Mouse (Mus musculus) liver, embryonic 11.5 days (tissue): ENCODE data around the gene Rbm33. TPM values are rescaled to one million over a fixed set of nuclear protein-coding genes. Genes with fewer than 3 reads are reported as not detected.

Experiments
- ATAC-seq: fragments of 200-750 bp; cut with Nextera tagmentation; replicated peaks from 2 replicates; pipeline ENCODE4 v1.8.0; 2017; ENCODE audit warnings: moderate number of reproducible peaks, mild to moderate bottlenecking, moderate TSS enrichment, moderate library complexity; ENCODE audit not compliant: low FRiP score
- DNase-seq: peaks from one replicate; pipeline ENCODE4 v3.0.0-alpha.2; 2017; ENCODE audit warnings: low spot score
- H3K27ac ChIP-seq: fragments of 300-500 bp; sonication (generic); 2 replicates; pipeline ENCODE4 v1.5.1; 2014; ENCODE audit warnings: mild to moderate bottlenecking, low read depth, low read length, control low read depth
- H3K27me3 ChIP-seq: fragments of 300-500 bp; sonication (generic); replicated peaks from 2 replicates; pipeline ENCODE4 v1.6.1; 2014; ENCODE audit warnings: low read length, mixed read lengths; ENCODE audit not compliant: control insufficient read depth, insufficient read depth
- H3K36me3 ChIP-seq: fragments of 300-500 bp; sonication (generic); 2 replicates; pipeline ENCODE4 v1.6.1; 2014; ENCODE audit warnings: mild to moderate bottlenecking, low read length, moderate library complexity, mixed read lengths; ENCODE audit not compliant: control insufficient read depth, insufficient read depth
- H3K4me1 ChIP-seq: fragments of 300-500 bp; sonication (generic); replicated peaks from 2 replicates; pipeline ENCODE4 v1.6.1; 2014; ENCODE audit warnings: low read length, mixed read lengths; ENCODE audit not compliant: control insufficient read depth, insufficient read depth
- H3K4me2 ChIP-seq: fragments of 300-500 bp; sonication (generic); 2 replicates; pipeline ENCODE4 v1.6.1; 2014; ENCODE audit warnings: mild to moderate bottlenecking, control low read depth, moderate library complexity
- H3K4me3 ChIP-seq: fragments of 300-500 bp; sonication (generic); 2 replicates; pipeline ENCODE4 v1.5.1; 2014; ENCODE audit warnings: low read depth, low read length, control low read depth
- H3K9ac ChIP-seq: fragments of 300-500 bp; sonication (generic); 2 replicates; pipeline ENCODE4 v1.6.1; 2014; ENCODE audit warnings: low read depth, low read length, control low read depth
- H3K9me3 ChIP-seq: fragments of 300-500 bp; sonication (generic); 2 replicates; pipeline ENCODE4 v1.6.1; 2016; ENCODE audit warnings: low read length, inconsistent platforms, mixed read lengths; ENCODE audit not compliant: control insufficient read depth
- WGBS: fragments of 180-500 bp; shearing (Covaris S2); extraction: QIAGEN DNeasy Blood & Tissue Kit; methylation state at CpG from one replicate; pipeline ENCODE4 v1.1.7; 2014; 5-methylcytosine and 5-hydroxymethylcytosine counted together
- polyA plus RNA-seq: library from polyadenylated mRNA; unstranded; fragments of >200 nt; fragmentation: Nextera tagmentation; extraction: Ambion mirVana; gene quantifications from 2 replicates; pipeline ENCODE4 v1.2.1, GENCODE M21; 2014

Rbm33 gene
- polyA plus RNA-seq, 1 experiment from 2014 or later, result 11.1 TPM

DNA sequence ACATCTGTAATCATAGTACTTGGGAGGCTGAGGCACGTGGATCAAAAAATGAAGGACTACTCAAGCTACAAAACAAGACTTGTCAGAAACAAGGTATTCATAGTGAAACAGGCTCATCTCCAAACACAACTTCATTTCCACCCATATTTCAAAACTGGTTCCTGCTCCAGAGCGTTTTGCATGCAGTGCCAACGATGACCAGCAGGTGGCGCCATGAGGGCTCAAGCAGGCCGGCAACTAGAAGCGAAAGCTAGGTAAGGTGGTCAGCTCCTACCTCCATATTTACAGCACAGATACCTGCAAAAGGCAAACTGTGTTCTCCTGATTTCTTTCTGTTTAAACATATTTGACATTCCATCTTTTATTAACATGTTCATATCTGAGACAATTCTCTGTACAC is 22.9 kb upstream of the Rbm33 start:
- no peaks in the 10 kb centered on the region for H3K9me3 ChIP-seq
- no peaks in the 10 kb centered on the region for H3K36me3 ChIP-seq
- no peak overlapping the region for H3K27ac ChIP-seq
- H3K27me3 ChIP-seq, result no peaks in the 10 kb centered on the region
- no peak overlapping the region for H3K4me3 ChIP-seq
- H3K9ac ChIP-seq, result no peak overlapping the region
- no peak overlapping the region for H3K4me2 ChIP-seq
- H3K4me1 ChIP-seq, result no peaks in the 10 kb centered on the region
- peak; percentile 71 for DNase-seq
- 4% methylated on average over 6 of the region's 6 CpGs for WGBS
- no peak for ATAC-seq

GRCm38 (mm10) chr5:28298161-28298560 is 18.8 kb upstream of the Rbm33 start:
- no peak overlapping the region for H3K27ac ChIP-seq
- H3K36me3 ChIP-seq, result no peaks in the 10 kb centered on the region
- peak; percentile 36; the same call in 1 of the 2 replicates for ATAC-seq
- no peak overlapping the region for H3K9ac ChIP-seq
- 38% methylated on average over 5 of the region's 5 CpGs for WGBS
- H3K4me2 ChIP-seq, result no peak overlapping the region
- no peak for DNase-seq
- H3K4me3 ChIP-seq, result no peak overlapping the region
- no peaks in the 10 kb centered on the region for H3K27me3 ChIP-seq
- no peaks in the 10 kb centered on the region for H3K9me3 ChIP-seq
- H3K4me1 ChIP-seq, result no peaks in the 10 kb centered on the region

DNA sequence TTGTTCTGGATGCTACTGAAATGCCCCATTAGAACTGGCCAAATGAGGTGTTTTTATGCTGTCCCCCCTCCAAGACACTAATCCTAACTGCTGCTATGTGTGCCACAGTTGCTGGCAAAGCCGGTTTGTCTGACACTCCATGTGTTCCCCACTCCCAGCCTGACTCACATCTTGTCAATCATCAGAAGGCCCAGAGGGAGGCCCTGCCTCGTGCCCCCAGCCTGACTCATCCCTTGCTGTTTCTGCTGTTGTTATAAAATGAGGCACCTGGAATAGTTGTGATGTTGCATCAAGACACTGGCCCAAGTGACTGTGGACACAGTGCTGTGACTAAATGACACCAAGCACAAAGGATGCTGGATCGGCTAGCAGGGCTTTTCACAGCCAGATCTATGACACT is 18.2 kb upstream of the Rbm33 start:
- peak; percentile 21 for DNase-seq

GRCm38 (mm10) chr5:28299346-28299745 is 17.6 kb upstream of the Rbm33 start:
- Histone ChIP-seq H3K4me1 (no peaks in the 10 kb centered on the region), H3K36me3 (no peaks in the 10 kb centered on the region), H3K27me3 (no peaks in the 10 kb centered on the region), H3K9ac (no peak overlapping the region), H3K4me3 (no peak overlapping the region), H3K27ac (no peak overlapping the region), H3K9me3 (no peaks in the 10 kb centered on the region), H3K4me2 (no peak overlapping the region)
- DNase-seq (peak; percentile 25), ATAC-seq (no peak)
- WGBS, result 77% methylated on average over 6 of the region's 6 CpGs

More for the DNA sequence above, 18.2 kb upstream of the Rbm33 start:
- no peaks in the 10 kb centered on the region for H3K27me3 ChIP-seq
- WGBS, result 58% methylated on average over 3 of the region's 3 CpGs
- no peak overlapping the region for H3K4me3 ChIP-seq
- no peaks in the 10 kb centered on the region for H3K36me3 ChIP-seq
- H3K4me2 ChIP-seq, result no peak overlapping the region
- ATAC-seq, result no peak
- H3K9ac ChIP-seq, result no peak overlapping the region
- H3K27ac ChIP-seq, result no peak overlapping the region
- no peaks in the 10 kb centered on the region for H3K9me3 ChIP-seq
- H3K4me1 ChIP-seq, result no peaks in the 10 kb centered on the region

DNA sequence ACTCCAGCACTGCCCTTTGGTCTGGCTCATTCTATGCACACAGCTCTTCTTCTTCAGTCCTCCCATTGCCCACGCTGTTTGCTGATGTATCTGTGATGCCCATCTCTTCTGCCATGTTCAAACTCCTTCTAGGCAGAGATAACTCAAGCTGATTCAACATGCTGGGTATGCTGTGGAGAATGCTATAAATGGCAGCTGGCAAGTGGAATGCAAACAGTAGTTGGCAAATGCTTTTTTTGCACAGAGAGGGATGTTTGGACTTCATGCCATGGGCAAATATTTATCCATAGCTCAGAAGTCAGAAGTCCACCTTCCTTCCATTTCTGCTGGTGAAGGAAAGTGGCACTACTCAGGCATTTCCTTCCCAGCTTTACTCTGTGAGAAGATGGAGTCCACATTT is 14.2 kb upstream of the Rbm33 start:
- no peaks in the 10 kb centered on the region for H3K27me3 ChIP-seq
- ATAC-seq (no peak), DNase-seq (no peak)
- no peaks in the 10 kb centered on the region for H3K36me3 ChIP-seq
- no peak overlapping the region for H3K27ac ChIP-seq
- no peaks in the 10 kb centered on the region for H3K9me3 ChIP-seq
- H3K4me2 ChIP-seq, result no peak overlapping the region
- WGBS, result 62% methylated on average over 1 of the region's 1 CpGs
- H3K4me3 ChIP-seq, result no peak overlapping the region
- H3K9ac ChIP-seq, result no peak overlapping the region
- H3K4me1 ChIP-seq, result no peaks in the 10 kb centered on the region

- ATAC-seq (no peak), DNase-seq (no peak)
- no peak overlapping the region for H3K4me2 ChIP-seq
- no peaks in the 10 kb centered on the region for H3K4me1 ChIP-seq
- H3K9me3 ChIP-seq, result no peaks in the 10 kb centered on the region
- no peaks in the 10 kb centered on the region for H3K27me3 ChIP-seq
- H3K9ac ChIP-seq, result no peak overlapping the region
- H3K4me3 ChIP-seq, result no peak overlapping the region
- no peaks in the 10 kb centered on the region for H3K36me3 ChIP-seq
- no peak overlapping the region for H3K27ac ChIP-seq
Measured at GRCm38 (mm10) chr5:28304551-28304950, 12.4 kb upstream of the Rbm33 start.

- Histone ChIP-seq H3K4me1 (peaks cover 15% of the 10 kb centered on the region), H3K27ac (no peak overlapping the region), H3K9me3 (no peaks in the 10 kb centered on the region), H3K4me2 (no peak overlapping the region), H3K27me3 (no peaks in the 10 kb centered on the region), H3K36me3 (no peaks in the 10 kb centered on the region), H3K9ac (no peak overlapping the region), H3K4me3 (no peak overlapping the region)
- DNase-seq (no peak), ATAC-seq (no peak)
- WGBS, result 39% methylated on average over 8 of the region's 8 CpGs
Measured at GRCm38 (mm10) chr5:28315526-28315925, 1.4 kb upstream of the Rbm33 start.

GRCm38 (mm10) chr5:28316151-28316721 is 685 bp upstream of the Rbm33 start:
- Histone ChIP-seq H3K36me3 (no peaks in the 10 kb centered on the region), H3K27me3 (no peaks in the 10 kb centered on the region), H3K4me3 (peak overlapping the region; percentile 98), H3K27ac (peak overlapping the region; percentile 99), H3K4me1 (peaks cover 15% of the 10 kb centered on the region), H3K9ac (peak overlapping the region; percentile 100), H3K9me3 (no peaks in the 10 kb centered on the region), H3K4me2 (peak overlapping the region; percentile 83)
- 1% methylated on average over 14 of the region's 14 CpGs for WGBS
- ATAC-seq (peak; percentile 53), DNase-seq (no peak)

DNA sequence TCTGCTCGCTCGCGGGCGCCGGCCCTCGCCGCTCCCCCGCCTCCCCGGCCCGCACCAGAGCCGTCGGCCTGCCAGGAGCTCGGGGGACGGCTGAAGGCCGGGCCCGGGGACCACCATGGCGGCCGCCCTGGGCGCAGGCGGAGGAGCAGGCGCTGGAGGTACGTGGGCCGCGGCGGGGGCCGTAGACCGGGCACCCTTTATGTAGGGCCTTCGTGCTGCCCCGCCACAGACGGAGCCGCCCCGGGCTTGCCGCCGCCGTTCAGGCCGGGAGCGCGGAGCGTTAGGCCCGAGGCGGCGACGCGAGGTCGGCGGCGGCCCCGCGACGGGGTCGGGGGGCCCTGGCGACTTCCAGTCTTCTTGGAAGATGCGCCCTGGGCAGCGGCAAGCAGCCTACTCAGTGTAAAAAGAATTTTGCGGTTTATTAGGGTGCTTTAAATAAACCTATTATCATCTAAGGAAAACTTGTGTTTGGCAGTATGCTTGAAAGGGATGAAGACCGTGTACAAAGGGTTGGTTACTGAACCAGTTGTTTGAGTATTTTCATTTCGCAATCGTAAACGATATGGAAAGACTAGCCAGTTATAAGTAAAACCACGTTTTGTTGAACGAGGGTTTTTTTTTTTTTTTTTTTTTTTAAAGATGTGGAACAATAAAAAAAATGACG is 464 bp downstream of the Rbm33 start:
- Histone ChIP-seq H3K27ac (peak overlapping the region; percentile 99), H3K9ac (peak overlapping the region; percentile 100), H3K36me3 (no peaks in the 10 kb centered on the region), H3K4me1 (peaks cover 18% of the 10 kb centered on the region), H3K4me3 (peak overlapping the region; percentile 98), H3K27me3 (no peaks in the 10 kb centered on the region), H3K4me2 (peak overlapping the region; percentile 83), H3K9me3 (no peaks in the 10 kb centered on the region)
- ATAC-seq (peak; percentile 50), DNase-seq (peak; percentile 74)
- 1% methylated on average over 51 of the region's 62 CpGs for WGBS
